Mouse (Mus musculus) gonadal fat pad, adult 2 months (tissue): ENCODE measurements around the gene Tex38. TPM values are rescaled to one million over a fixed set of nuclear protein-coding genes. Genes with fewer than 3 reads are reported as not detected.

Experiments
- DNase-seq: peaks from one replicate; pipeline ENCODE4 v3.0.0-alpha.2; 2012; ENCODE audit warnings: low read depth
- polyA plus RNA-seq: library from polyadenylated mRNA; depleted of rRNA; stranded (reverse); fragments of >200 nt; gene quantifications from 2 replicates; pipeline ENCODE4 v1.2.3, GENCODE M21; 2012; rRNA removed

Gene Tex38
- polyA plus RNA-seq, result 0.39 and 0.43 TPM in 2 replicates

DNA sequence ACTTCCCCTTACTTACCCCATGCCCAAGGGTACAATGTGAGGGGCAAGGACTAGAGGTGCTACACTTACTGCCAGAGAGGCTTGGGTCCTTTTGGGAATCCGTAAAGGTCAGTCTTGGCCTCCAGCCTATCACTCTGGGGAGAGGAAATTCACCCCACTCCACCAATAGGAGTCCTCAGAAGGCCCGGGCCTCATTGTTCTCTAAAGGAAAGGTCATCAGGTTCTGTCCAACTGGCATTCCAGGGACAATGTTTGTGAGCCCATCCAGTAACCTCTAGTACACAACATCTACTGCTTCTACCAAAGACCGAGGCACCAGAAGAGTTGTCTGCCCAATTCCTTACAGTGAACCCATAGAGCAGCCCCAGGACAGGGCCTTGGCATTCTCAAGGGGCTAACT, at the start of gene Tex38:
Gene Tex38, minus strand, starts transcription at position 101 of the 400 bp plus-strand sequence.
- no peak for DNase-seq

GRCm38 (mm10) chr4:115830491-115830890, 49.7 kb upstream of the Tex38 start:
- no peak for DNase-seq

DNA sequence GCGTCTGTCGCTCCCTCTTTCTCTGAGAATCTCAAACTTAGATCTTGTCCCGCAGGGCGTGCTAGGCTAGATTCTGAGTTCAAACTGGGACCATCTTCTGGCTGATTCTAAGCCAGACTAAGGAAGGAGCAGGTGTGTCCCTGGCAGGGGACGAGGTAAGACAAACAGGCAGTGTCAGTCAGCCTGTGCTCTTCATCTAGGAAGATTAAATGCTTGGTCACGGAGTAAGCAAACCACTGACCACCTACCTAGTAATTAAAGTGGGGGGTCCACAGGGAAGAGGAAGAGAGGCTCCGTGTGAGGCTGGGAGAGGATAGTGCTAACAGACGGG, 47.7 kb upstream of the Tex38 start:
- no peak for DNase-seq

- DNase-seq, result no peak
These were observed 47.2 kb upstream of the Tex38 start, which contains the start of gene Mob3c for GRCm38 (mm10) chr4:115827888-115828571. Mob3c (plus strand) TSS chr4:115828092.

DNA sequence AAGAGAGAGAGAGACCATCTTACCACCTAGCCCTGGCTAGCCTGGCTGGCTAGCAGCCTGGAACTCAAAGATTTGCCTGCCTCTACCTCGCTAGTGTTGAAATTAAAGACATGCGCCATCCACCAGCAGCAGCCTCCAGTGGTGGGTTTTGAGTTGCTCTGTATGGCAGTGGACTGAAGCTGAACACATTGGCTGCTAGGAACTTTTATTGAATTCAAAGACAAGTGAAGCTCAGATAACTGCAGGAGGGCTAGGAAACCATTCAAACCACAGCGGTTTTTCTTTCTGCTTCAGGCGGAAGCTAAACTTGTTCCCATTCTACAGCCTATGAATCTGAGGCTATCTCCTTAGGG, 46.7 kb upstream of the Tex38 start:
- DNase-seq, result no peak

DNA sequence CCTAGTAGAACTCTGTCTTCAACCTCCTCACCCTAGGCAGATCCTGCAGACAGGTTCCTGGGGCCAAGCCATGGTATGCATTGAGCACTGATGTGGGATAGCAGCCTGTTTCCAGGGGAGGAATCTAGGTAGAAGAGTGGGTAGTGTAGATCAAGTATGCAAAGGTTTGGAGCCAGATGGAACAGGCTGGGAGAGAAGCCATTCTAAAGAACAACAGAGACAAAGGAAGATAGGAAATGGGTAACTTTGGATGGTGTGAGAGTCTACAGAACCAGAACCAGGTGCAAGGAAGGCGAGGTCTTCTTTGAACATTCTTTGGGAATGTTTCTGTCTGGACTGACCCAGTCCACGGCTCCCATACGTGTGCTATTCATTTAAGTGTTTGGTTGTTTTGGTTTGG, 46.2 kb upstream of the Tex38 start:
- DNase-seq, result no peak

DNA sequence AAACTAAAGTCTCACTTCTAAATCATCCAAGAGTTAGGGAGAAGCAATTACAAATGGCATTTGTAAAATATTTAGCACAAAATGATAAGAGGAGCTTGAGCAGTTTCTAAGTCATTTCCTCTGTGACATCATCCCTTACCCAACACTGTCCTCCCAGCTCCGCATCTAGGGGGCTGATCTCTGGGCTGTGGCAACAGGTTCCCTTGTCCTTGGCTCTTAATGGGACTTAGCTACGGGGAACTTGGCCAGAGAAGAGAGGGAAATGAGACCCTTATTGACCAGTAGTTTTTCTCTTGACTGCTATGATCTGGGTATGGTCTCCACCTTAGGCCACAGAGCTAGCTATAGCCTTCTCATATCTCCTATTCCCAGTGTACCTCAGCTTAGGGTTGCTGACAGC, 44.5 kb upstream of the Tex38 start:
- no peak for DNase-seq

GRCm38 (mm10) chr4:115824178-115824577, 43.4 kb upstream of the Tex38 start:
- no peak for DNase-seq

GRCm38 (mm10) chr4:115821928-115822327, 41.1 kb upstream of the Tex38 start:
- no peak for DNase-seq

DNA sequence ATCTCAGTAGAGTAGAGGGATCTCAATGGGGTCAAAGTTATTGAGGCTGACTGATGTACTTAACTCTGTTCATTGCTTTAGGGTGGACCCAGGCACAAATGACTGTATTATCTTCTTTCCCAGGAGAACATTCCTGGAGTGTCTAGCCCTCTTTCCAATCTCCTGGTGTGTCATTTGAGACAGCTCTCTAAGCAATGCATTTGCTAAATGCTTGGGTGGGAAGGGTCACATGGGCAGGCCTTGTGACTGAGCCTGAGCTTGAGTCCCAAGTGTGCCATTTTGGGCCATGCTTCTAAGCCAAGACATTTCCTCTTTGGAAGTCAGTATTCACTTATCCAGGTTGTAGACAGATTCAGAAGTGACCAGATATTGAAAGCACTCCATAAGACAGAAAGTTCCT, 40.6 kb upstream of the Tex38 start:
- DNase-seq, result no peak

DNA sequence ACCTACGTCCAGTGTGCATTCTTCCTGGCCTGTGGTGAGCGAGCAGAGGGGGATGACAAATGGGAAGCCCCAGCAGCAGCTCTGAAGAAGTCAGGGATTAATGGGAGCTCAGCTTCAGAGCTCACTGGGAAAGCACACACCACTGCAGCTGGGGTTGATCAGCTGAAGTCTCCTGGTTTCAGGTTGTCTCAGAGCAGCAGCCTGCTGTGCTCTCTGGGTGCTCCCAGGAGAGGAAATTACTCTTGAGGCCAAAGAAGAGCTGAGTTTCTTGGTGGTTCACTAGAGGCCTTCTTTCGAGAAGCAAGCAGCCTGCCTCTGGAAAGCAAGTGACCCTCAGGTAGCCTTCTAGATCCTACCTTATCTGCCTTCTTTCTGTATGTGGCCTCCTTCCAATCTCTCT, 40.1 kb upstream of the Tex38 start:
- no peak for DNase-seq

DNA sequence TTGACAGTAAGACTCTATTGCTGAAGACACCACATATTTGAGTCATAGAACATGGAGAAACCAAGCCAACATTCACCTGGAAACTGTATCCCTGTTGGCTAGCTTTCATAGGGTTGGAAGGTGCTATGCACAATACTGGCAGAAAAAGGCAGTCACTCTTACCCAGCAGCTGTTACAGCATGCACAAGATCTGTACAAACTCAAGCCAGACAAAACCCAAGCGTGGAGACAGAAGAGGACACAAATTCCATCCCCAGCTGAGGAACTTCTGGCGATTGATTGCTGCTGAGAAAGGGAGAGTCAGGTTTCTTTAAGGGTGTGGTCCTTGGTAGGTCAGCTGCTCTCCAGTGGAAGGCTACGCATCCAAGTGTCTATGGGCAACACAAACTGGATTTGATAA, 39.4 kb upstream of the Tex38 start:
- no peak for DNase-seq

- no peak for DNase-seq
These were observed 34.8 kb upstream of the Tex38 start for GRCm38 (mm10) chr4:115815606-115816005.

DNA sequence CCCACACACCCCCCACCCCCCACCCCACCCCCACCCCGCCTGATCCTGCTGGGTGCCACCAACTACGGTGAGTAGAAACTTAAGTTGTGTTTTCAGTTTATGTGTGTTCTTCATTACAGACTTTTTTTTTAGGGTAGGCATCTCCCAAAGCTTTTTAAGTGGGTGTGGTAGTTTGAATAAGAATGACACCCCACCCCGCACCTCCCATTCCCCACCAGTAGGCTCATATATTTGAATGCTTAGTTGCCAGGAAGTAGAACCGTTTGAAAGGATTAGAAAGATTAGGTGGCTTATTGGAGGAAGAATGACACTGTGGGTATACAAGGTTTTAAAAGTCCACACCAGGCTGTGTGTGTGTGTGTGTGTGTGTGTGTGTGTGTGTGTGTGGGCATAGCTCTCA, 31.5 kb upstream of the Tex38 start:
- no peak for DNase-seq

- DNase-seq, result no peak
These were observed 19.2 kb upstream of the Tex38 start for GRCm38 (mm10) chr4:115799981-115800380.

- no peak for DNase-seq
These were observed 14.5 kb upstream of the Tex38 start for GRCm38 (mm10) chr4:115795360-115795759.

- no peak for DNase-seq
These were observed 10.0 kb upstream of the Tex38 start for GRCm38 (mm10) chr4:115790864-115791263.

DNA sequence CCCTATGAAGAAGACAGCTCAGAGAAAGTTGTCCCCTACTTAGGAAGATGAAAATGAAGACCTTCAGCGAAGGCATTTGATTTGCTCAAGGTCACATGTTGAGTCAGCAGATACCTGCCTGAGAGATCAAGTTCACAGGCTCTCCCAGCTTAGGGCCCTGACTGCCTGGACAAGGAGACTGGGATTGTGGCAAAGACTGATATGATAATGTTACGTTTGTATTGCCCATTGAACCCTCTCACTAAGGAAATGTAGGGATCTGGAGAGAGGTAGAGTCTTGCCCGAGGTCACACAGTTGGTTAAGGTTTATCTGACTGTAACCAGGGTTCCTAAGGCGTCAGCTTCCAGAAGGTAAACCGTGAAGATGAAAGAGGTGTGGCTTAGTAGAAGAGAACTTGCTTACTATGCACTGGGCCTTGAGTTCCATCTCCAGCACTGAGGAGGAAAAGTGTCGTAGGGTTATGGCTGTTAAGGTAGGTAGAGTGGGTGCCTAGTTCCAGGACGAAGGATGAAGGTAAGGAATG, 4.8 kb upstream of the Tex38 start:
- DNase-seq, result no peak

- DNase-seq, result no peak
These were observed 4.1 kb upstream of the Tex38 start, which contains the start of gene Atpaf1 for GRCm38 (mm10) chr4:115784769-115785510. Atpaf1 (plus strand) TSS chr4:115784812.

DNA sequence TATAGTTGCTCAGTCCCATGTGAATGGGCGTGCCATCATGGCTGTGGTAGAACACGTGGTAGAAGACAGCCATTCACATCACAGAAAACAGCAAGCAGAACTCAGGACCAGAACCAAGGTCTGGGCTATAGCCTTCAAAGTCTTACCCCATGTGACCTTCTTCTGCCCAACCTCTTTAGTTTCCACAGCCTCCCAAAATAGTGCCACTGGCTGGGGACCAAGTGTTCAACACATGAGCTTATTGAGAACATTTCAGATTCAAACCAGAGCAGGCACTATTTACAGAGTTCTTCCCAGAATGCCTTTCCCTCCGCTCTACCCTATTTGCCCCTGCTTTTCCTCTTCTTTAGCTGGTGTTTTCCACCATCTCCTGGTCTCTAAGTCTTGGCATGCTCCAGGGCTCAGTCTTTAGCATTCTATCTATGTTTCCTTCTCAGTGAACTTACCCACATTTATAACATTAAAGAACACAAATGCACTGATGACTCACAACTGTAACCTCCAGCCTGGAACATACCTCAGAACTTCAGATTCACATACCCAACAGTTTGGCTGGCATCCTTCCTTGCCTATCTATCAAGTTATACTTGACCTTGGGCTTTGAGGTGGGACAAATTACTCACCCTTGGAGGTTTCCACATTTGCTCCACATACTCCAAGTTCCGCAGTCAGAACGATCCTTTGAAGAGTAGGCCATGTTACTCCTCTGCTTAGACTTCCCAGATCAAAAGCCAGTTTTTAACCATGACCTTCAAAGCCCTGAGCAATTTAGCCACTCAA, 1.4 kb upstream of the Tex38 start:
- no peak for DNase-seq

GRCm38 (mm10) chr4:115780269-115780668, 549 bp downstream of the Tex38 start:
- DNase-seq, result no peak

DNA sequence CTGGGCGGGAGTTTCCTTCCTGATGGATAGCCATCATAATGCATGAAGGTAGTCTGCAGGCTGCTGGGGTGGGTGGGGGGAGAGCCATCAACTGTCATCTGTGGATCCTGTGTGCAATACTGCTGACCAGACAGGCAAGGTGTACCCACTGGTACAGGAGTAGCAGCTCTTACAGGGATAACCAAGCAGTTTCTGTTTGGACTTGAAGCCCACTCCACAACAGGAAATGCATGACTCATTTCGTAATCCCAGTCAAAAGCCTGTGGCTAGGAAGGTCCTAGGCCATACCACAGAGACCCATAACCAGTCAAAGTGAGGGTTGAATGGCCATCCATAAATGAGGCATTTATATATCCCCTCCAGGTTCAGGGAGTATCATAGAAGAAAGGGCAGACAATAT, 3.2 kb downstream of the Tex38 start:
- no peak for DNase-seq

DNA sequence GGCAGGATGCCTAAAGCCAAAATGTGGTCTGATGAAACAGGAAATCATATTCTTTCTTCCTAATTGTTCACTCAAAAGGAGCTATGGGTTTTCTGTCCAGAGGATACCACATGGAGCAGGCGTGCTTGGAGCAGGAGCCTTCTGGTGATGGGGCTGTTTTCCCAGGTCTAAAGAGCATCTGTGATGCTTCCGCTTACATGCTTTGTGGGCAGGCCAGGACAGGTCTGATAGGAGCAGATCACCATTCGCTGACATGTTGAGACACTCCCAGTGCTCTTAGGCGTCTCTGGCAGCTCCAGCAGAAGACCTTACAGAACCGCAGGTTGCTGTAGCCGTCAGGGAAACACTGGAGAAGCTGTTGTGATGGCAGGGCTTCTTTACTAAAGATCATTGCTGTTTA, 5.8 kb downstream of the Tex38 start:
- DNase-seq, result peak; percentile 45
